Mouse (Mus musculus) adrenal gland, postnatal 14 days (tissue): ENCODE results near the gene Jup. TPM values are rescaled to one million over a fixed set of nuclear protein-coding genes. Genes with fewer than 3 reads are reported as not detected.
A peak's percentile ranks its signal among the peaks of the same experiment; 100 is the strongest.

Source experiments
- DNase-seq: peaks from one replicate; pipeline ENCODE4 v3.0.0; 2021; ENCODE audit warnings: mixed read lengths
- long read RNA-seq, 2 experiments: library from polyadenylated mRNA; stranded (forward); transcript quantifications; one replicate each; pipeline ENCODE4 v2.0.0; 2021
- total RNA-seq: library from RNA; stranded (reverse); gene quantifications from 2 replicates; pipeline ENCODE4 v1.2.3, GENCODE M21; 2021

The Jup gene
- total RNA-seq, result 101 and 102 TPM in 2 replicates
- long read RNA-seq, experiment 1, transcript Jup-201 (14 exons, 3,205 nt), result major isoform, 13 of 28 reads
- long read RNA-seq, experiment 1, partial matches to known transcripts, result 5 of 28 reads
- long read RNA-seq, experiment 1, other reads (novel, unspliced or antisense), result 10 of 28 reads
- long read RNA-seq, experiment 2, transcript Jup-201 (14 exons, 3,205 nt), result major isoform, 11 of 31 reads
- long read RNA-seq, experiment 2, partial matches to known transcripts, result 2 of 31 reads
- long read RNA-seq, experiment 2, other reads (novel, unspliced or antisense), result 17 of 31 reads

DNA sequence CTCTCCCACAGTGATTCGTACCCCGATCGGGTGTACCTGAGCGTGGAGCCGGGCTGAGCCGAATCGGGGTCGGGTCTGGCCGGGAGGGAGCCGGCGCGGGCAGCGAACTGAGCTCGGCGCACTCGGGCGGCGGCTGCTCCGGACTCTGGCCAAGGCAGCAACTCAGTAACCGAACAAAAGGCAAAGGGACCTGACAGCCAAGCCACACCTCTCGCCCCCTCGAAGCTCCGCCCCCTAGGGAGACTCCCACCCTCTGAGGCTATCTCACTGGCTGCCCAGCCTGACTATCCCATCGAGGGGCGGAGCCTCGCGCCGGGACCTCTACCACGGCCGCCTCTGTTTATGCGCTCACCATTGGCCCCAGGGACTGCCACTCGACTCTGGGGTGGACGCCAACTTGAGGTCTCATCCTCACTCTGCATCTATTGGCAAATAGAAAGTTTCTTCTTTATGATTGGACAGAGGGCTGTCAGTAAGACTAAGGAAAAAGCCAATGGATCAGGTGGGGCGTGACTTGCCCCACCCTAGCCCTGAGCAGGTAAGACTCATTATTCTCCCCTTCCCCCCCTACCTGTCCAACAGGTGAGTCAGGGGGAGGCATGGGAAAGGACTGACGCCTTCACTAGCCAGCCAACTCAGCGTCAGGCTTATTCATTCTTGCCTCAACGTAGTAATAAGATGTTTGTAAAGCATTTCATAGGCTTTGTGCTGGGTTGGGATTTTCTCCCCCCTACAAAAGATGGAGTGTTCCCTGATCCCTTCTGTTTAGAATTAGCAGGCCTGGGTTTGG lies at the start of gene Jup:
TSS of gene Jup (minus strand) at position 164 of the 790 bp plus-strand sequence.
- DNase-seq, result peak; percentile 100

DNA sequence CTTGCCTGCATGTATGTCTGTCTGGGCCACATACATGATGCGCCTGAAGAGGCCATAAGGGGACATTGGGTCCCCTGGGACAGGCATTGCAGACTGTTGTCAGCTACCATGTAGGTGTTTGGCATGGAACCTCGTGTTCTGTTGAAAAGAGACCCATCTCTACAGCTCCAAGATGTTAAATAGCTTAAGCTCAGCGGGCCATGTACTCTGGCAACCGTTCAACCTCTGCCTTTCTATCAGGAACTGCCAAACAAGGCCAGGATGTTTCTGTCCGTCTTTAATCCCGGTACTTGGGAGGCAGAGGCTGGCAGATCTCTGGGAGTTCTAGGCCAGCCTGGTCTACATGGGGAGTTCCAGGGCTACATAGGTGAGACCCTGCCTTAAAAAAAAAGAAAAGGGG lies 45.1 kb upstream of the Jup start:
- DNase-seq, result no peak

DNA sequence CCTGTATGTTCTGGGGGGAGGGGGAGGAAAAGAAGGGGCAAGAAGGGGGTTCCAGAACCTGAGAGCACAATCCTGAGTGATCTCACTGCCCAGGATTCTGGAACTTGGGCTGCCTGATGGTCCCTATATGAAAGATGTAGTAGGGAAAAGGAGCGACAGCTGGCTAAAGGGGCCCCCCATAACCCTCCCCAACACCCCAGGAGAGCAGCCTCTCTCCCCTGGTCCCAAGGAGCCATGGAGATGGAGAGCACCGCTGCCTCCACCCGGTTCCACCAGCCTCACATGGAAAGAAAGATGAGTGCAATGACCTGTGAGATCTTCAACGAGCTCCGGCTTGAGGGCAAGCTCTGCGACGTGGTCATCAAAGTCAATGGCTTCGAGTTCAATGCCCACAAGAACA lies 44.2 kb upstream of the Jup start, which contains the start of the genes Nt5c3b and Klhl10:
TSS of gene Nt5c3b (minus strand) at position 12 of the 400 bp plus-strand sequence.
TSS of gene Klhl10 (plus strand) at position 121 of the 400 bp plus-strand sequence.
- DNase-seq, result no peak

DNA sequence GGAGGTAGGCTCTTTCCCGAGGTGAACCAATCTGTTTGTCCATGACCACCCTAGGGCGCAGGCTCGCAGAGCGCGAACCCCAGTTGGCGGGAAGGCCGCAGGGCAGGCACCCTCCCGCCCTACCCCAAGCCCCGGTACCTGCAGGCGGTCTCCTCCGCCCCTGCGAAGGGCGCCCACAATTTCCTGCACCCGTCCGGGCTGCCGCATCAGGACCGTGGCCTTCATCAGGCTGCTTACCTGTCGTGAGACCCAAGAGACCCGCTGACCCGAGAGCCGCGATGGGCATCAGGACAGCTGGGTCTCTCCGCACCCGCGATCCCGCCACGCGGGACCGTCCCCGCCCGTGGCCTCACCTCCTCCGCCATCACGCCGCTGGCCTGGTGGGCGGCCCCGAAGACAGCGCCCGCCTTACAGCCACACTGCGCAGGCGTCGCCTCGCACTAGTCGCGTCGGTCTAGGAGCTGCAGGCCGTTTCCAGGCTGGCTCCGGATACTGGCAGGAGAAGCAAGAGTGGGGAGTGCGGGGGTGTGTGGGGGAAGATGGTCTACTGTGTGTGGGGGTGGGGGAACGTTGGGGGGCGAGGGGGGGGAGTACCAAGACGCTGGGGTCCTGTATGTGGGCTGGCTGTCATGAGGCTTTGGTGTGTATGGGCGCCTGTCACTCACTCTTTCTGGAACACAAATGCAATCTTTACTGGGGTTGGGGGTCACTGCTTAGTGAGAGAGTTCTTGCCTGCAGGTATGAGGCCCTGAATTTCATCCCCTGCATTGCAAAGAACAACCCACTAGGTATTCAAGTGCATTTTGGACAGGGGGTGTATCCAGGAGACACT lies 43.3 kb upstream of the Jup start:
- DNase-seq, result peak; percentile 94

DNA sequence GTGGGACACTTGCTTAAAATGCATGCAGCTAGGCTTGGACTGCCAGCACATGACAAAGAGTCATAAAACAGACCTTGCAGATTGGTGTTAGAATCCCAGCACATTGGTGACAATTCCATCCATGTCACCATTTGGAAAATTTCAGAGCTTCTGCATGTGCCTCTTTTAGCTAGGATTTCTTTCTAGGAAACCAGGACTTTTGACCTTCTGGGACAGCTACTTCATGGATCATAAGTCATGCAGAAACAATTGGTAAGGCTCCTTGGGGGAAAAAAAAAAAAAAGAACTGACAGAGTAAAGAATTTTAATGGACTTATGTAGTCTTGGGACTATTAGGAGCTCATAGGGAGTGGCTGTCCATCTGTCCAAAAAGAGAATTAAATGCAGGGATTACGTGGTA lies 40.3 kb upstream of the Jup start:
- DNase-seq, result no peak

DNA sequence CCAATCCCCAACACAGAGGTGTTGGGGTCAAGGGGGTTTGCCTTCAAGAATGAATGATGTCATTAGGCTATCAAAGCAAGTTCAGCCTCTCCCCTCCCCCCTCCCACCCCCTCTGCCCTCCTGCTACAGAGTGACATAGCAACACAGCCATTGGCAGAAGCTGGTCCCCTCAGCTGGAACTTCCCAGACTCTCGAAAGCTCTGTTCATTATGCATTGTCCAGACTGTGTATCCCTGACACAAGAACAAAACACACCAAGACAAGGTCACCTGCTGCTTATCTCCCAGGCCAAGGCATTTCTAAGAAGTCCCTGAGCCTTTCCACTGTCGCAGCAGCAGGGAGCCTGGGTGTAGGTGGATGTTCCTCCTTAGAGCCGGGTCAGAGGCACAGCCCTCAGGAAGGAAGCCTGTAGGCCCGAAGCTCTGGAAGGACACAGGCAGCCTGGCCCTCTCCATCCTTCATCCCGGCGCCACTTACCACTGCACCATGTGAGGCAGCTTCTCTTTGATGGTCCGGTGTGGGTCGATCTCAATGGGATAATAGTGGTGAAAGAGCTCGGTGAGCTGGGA lies 38.2 kb upstream of the Jup start:
- DNase-seq, result no peak

DNA sequence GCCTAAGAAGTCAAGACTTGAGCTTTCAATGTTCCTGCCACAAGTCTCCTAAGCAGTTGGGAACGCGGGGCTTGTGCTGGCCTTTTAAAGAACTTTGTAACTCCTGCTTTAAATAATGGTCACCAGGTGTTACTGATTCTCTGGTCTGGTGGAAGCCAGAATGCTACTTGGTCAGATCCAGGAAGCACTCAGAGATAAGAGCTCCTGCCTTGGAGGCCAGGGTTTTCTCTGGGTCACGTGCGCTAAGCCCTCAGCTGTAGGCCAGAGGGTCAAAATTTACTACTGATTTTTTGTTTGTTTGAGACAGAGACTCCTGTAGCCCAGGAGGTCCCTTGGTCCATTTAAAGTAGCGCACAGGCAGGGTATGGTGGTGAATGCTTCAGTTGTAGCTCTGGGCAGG lies 34.4 kb upstream of the Jup start:
- no peak for DNase-seq

DNA sequence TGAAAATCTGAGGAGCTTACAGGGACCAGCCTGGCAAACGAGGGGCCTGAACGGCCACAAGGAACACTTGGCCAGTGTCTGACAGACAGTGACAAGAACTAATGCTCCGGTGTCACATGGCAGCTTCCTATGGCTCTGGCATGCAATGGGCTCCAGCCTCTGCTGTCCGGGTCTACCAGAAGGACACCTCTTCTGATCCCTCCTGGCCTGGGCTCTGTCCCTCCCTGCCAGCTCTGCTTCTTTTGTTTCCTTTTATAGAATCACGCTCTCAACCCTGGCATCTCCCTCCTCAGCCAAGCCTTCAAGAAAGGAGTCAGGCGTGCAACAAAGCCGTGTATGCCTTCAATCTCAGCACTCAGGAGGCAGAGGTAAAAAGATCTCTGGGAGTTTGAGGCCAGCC lies 32.5 kb upstream of the Jup start:
- no peak for DNase-seq

DNA sequence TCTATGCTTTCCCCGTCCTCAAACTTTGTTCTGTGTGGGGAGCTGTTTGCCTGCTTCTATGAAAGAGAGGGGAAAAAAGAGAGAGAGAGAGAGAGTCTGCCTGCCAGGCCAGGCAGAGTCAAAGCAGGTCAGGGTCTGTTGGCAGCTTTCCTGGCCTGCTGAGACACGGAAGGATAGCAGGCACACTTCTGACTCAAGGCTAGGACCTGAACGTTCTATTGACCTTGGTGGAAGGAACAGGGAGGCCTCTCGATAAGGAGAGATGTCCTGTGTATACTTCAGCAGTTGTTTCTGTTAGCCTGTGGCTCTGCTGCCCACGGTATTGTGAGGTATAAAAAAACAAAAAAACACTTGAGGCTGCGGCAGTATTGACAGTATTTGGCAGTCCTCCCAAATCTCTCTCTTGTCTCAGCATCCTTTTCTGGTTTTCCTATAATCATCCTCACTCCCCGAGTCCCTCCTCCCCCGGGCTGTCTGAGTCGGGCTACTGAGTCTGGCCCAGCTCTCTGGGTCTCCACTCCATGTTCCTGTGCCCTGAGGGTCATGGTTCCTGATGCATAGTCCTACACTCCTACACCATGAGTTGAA lies 31.1 kb upstream of the Jup start:
- DNase-seq, result peak; percentile 88

DNA sequence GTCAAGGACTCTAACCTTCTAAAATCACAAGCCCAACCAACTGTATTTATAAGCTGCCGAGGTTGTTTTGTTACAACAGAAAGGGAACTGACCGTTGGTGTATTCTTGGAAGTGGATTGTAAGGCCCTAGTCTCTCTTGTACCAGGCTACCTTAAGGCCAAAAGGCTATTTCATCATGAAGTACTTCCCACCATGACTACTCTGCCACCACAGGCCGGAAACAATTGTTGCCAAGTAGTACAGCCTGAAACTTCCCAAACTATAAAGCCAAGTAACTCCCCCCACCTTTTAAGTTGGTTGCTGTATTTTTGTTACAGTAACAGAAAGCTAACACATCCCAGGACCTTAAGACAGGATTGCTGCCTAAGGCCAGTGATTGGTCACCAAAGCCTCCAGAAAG lies 29.3 kb upstream of the Jup start:
- no peak for DNase-seq

DNA sequence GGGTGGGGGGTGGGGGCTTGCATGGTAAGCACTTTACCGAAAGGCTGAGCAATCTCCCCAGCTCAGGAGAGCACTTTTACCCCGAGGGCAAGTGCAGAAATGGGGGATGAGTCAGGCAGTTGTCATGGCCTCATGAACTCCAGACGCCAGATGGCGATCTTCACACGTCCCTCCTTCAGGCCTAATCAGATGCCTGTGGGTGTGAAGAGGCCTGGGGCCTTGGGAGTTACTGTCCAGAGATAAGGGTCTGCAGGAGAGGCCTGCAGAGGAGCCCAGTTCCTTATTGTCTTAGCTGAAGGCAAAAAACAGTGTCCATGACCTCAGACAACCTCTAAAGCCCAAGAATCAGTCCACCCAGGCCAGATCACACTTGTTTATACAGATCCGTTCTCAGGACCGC lies 28.3 kb upstream of the Jup start:
- peak; percentile 88 for DNase-seq

DNA sequence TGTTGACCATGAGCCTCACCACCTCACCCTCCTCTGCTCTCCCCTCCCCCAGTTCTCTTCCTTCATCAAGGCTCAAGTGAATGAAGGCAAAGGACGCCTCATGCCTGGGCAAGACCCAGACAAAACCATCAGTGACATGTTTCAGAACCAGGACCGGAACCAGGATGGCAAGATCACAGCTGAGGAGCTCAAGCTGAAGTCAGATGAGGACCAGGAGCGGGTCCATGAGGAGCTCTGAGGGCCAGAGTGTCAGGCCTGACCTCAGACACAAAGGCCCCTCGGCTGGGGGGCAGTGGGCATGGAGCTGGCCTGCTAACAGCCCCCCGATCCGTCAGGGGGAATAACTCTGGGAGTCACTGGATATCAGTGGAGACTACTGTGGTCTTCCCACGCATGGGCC lies 26.3 kb upstream of the Jup start:
- DNase-seq, result no peak

DNA sequence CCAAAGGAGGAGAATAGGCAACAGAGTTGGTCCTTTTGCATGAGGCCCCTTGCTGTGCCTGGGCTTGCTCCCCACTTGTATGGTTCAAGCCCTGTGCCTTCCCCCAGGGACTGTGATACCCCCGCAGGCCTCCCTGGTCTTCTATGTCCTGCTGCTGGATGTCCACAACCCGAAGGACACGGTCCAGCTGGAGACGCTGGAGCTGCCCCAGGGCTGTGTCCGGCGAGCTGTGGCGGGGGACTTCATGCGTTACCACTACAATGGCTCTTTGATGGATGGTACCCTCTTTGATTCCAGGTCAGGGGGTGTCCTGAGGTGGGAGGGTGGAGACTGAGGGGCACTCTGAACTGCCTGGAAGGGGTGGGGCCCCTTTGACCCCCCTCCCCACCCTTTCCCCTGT lies 24.0 kb upstream of the Jup start:
- DNase-seq, result no peak

DNA sequence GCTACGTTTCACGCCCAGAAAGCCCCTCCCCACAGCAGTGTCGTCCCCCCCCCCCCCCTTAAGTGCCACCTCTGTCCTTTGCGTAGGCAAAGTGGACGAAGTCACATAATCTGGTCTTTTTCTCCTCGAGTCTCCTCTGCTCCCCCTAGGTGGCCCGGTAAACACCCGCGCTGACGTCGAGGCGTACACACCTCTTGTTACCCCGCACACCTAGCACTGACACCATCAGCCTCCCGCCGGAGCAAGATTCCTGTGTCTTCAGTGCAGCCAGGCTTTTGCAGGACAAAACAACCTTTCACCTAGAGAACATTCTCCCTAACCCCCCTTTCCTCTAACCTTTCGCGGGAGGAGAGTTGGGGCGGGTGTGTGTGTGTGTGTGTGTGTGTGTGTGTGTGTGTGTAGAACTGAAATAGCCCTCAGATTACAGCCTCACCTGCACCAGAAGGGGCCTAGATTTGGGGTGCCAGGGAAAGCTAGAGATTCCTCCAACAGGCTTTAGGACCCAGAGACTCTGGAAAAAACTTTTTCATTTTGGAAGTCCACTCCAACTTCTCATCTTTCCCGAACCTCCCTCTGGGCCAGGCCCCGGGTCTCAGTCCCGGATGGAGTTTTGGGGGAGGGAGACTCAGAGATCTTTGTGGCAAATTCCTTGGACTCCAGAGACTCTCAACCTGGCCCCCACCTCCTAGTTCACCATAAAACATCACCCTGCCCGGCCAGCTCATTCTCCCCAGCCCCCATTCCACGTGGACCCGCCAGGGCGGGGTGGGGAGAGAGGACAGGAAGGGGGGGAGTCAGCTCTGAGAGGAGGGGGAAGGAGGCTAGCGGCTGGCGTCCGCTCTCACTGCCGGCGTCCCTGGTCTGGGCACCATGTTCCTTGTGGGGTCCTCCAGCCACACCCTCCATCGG lies 17.6 kb upstream of the Jup start, which contains the start of gene Fkbp10:
TSS of gene Fkbp10 (plus strand) at position 784 of the 909 bp plus-strand sequence.
- DNase-seq, result peak; percentile 86

DNA sequence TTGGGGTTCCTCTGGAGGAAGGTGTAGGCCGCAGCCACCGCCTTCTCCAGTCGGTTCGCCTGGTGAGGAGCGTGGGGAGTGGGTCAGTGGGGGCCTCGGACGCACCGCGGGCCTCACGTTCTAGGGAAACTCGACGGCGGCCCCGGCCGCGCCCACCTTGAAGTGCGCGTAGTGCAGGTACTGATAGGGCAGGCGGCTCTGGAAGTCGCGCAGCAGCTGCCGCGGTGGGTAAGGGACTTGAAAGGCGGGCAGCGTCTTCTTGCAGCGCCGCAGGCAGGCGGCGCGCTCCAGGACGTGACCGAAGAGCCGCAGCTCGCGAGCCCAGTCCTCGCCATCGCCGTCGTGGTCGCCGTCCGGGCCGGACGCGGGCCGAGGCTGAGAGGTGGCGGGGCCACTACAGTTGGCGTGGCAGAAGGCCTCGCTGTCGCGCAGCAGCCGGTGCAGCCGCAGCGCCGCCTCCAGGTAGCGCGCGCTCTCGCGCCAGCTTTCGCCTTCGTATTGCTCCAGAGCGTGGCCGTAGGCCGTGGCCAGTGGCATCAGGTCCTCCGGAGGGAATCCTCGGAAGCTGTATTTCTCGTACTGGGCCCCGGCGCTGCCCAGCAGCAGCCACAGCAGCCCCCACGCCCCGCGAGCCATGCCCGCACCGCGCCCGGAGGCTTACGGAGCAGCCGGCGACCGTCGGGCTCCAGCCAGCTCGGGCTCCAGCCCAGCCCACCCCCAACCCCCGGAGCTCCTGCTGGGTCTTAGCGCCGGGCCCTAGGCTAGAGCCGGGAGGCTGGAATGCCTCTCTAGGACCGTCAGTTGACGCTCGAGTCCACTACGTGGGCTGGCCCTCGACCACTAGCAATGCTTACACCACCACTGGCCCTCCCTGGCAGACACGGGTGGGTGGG lies 16.7 kb upstream of the Jup start, which contains the start of gene P3h4:
TSS of gene P3h4 (minus strand) at position 816 of the 893 bp plus-strand sequence.
- DNase-seq, result peak; percentile 92

DNA sequence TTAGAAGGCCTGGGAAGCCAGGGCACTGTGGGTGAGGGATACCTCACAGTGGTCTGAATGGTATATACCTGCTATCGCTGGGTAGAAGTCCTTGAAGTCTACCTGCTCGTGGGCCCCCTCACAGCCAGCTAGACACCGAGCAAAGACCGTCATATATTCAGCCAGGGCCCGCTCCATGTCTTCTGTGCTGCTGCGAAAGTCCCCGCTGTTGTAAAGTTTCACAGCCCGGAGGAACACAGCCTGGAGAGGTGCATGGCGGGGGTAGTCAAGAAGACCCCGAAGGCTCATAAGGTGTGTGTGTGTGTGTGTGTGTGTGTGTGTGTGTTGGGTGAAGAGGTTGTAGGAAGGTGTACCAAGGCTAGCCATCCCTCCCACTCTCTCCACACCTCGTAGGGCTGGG lies 16.0 kb upstream of the Jup start:
- DNase-seq, result no peak

DNA sequence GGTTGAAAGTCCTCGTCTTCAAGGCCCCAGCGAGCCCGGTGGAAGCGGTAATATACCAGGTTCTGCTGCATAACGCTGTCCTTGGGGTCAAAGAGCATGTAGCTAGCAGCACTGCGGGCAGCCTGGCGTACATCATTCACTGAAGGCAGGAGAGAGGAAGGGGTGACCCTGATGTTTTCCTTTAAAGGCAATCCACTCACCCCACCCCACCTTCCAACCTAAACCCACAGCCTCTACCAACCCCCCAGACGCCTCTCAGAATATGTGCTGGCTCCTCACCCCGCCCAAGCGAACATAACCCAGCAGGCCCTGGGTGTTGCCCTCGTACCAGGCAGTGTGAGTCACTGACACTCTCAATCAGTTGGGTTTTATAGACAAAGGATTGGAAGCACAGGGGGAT lies 14.2 kb upstream of the Jup start:
- DNase-seq, result no peak

DNA sequence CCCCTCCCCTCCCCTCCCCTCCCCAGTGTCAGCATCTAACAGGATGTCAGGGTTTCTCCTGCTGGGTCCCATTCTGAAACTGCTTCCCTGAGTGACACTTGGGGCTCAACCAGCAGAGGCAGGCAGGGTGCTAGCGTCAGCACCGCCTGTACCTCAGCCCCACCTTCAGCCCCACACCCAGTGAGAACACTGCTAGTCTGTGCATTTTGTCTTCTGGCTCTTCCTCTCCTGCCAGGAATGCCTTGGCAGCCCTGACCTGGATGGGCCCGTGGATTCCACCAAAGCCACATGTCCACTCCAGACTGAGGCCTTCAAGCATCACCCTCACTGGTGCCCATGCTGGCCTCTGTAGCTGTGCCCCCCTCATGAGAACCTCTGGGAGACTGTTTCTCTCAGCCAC lies 12.1 kb upstream of the Jup start:
- DNase-seq, result no peak

DNA sequence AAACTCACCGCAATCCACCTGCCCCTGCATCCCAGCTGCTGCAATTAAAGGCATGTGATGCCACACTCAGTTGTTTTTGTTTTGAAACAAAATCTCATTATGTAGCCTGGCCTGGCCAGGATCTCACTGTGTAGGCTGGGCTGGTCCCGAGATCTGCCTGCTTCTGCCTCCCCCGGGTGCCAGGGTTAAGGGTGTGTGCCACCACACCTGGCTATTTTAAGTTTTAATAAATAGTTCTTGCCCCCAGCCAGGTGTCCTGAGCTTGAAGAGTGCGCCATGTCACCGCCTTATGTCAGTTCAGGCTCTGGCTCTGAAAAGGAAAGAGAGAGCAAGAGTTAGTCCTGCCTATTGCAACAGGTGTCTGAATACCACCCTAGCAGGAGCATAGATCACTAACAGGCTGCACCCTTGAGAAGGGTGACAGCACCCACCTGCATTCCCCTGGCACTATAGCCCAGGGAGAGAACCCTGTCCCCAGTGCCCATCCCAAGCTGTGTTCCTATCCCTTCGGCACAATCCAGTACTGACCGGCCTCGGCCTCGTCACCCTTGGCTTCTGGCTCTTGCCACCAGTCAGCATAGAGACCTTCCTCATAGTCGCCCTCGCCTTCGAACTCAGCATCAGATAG lies 11.4 kb upstream of the Jup start:
- DNase-seq, result no peak
